Mouse (Mus musculus) heart, embryonic 11.5 days (tissue): ENCODE measurements around the gene Fcgrt. TPM values are rescaled to one million over a fixed set of nuclear protein-coding genes. Genes with fewer than 3 reads are reported as not detected.

ENCODE experiments used
- ATAC-seq: fragments of 200-750 bp; cut with Nextera tagmentation; replicated peaks from 2 replicates; pipeline ENCODE4 v1.8.0; 2017; ENCODE audit warnings: moderate library complexity; ENCODE audit not compliant: insufficient number of reproducible peaks, low FRiP score, low TSS enrichment
- H3K27ac ChIP-seq: fragments of 300-500 bp; sonication (generic); 2 replicates; pipeline ENCODE4 v1.5.1; 2014; ENCODE audit warnings: mild to moderate bottlenecking, low read depth, low read length
- H3K27me3 ChIP-seq: fragments of 300-500 bp; sonication (generic); 2 replicates; pipeline ENCODE4 v1.6.1; 2014; ENCODE audit warnings: mild to moderate bottlenecking, low read length, mixed read lengths; ENCODE audit not compliant: control insufficient read depth, insufficient read depth
- H3K36me3 ChIP-seq: fragments of 300-500 bp; sonication (generic); 2 replicates; pipeline ENCODE4 v1.6.1; 2014; ENCODE audit warnings: mild to moderate bottlenecking, low read length, moderate library complexity, mixed read lengths; ENCODE audit not compliant: control insufficient read depth, insufficient read depth
- H3K4me1 ChIP-seq: fragments of 300-500 bp; sonication (generic); 2 replicates; pipeline ENCODE4 v1.6.1; 2014; ENCODE audit warnings: low read length; ENCODE audit not compliant: control insufficient read depth, insufficient read depth
- H3K4me2 ChIP-seq: fragments of 300-500 bp; sonication (generic); 2 replicates; pipeline ENCODE4 v1.6.1; 2014; ENCODE audit warnings: mild to moderate bottlenecking, moderate library complexity
- H3K4me3 ChIP-seq: fragments of 300-500 bp; sonication (generic); 2 replicates; pipeline ENCODE4 v1.5.1; 2014; ENCODE audit warnings: low read depth, low read length
- H3K9ac ChIP-seq: fragments of 300-500 bp; sonication (generic); 2 replicates; pipeline ENCODE4 v1.6.1; 2014; ENCODE audit warnings: mild to moderate bottlenecking, low read depth, low read length, moderate library complexity
- H3K9me3 ChIP-seq: fragments of 300-500 bp; sonication (generic); replicated peaks from 2 replicates; pipeline ENCODE4 v1.6.1; 2016; ENCODE audit warnings: low read length; ENCODE audit not compliant: control insufficient read depth
- WGBS: fragments of 180-500 bp; shearing (Covaris S2); extraction: QIAGEN DNeasy Blood & Tissue Kit; methylation state at CpG from one replicate; pipeline ENCODE4 v1.1.7; 2014; ENCODE audit not compliant: insufficient replicate concordance; 5-methylcytosine and 5-hydroxymethylcytosine counted together
- microRNA counts: library from miRNA; unstranded; fragments of <30 nt; microRNA quantifications from one replicate; lab custom pipeline; 2015
- microRNA-seq: library from miRNA; unstranded; fragments of <30 nt; microRNA quantifications from one replicate; pipeline ENCODE4, GENCODE M21; 2016; ENCODE audit warnings: borderline number of aligned reads
- polyA plus RNA-seq: library from polyadenylated mRNA; unstranded; fragments of >200 nt; fragmentation: Nextera tagmentation; extraction: Ambion mirVana; gene quantifications from 2 replicates; pipeline ENCODE4 v1.2.1, GENCODE M21; 2014

The Fcgrt gene
- polyA plus RNA-seq, 1 experiment from 2014 or later: 15.1 TPM

DNA sequence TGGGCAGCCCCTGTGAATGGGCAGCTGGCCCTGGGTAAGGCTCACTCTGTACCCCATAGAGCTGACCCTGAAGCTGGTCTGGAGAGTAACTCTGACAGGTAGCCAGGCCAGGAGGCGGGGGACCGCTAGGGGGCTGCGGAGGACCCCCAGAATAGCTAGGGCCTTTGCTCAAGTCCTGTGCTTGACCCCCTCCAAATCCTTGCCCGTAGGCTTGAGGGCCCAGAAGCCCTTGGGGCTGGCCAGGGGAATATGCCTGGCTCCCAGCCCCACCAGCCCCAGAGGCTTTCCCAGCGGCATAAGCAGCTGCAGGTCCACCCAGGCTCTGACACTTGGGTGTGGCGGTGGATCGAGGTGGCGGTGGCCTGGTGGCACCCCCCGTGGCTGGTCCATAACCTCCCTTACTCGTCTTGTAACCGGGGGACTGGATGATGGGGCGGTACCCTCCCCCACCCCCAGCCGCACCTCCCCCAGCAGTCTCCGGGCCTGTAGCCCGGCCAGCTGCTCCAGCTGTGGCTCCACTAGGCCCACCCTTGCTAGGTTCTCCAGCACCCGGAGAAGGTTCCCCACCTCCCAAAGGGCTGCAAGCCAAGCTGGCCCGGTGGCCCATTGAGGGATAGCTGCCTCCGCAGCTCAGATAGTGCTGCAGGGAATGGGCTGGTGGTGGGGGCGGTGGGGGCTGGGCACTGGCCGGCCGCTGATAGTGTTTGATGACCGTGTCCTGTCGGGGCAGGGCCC lies 54.6 kb downstream of the Fcgrt start:
- Histone ChIP-seq H3K4me1 (peaks cover 5% of the 10 kb centered on the region; the same call in 1 of the 2 replicates), H3K27ac (no peak overlapping the region), H3K9ac (peak overlapping the region; percentile 22; the same call in 1 of the 2 replicates), H3K27me3 (no peaks in the 10 kb centered on the region), H3K9me3 (no peaks in the 10 kb centered on the region), H3K36me3 (peaks cover 55% of the 10 kb centered on the region), H3K4me2 (no peak overlapping the region), H3K4me3 (no peak overlapping the region)
- no peak for ATAC-seq
- 90% methylated on average over 23 of the region's 23 CpGs for WGBS

DNA sequence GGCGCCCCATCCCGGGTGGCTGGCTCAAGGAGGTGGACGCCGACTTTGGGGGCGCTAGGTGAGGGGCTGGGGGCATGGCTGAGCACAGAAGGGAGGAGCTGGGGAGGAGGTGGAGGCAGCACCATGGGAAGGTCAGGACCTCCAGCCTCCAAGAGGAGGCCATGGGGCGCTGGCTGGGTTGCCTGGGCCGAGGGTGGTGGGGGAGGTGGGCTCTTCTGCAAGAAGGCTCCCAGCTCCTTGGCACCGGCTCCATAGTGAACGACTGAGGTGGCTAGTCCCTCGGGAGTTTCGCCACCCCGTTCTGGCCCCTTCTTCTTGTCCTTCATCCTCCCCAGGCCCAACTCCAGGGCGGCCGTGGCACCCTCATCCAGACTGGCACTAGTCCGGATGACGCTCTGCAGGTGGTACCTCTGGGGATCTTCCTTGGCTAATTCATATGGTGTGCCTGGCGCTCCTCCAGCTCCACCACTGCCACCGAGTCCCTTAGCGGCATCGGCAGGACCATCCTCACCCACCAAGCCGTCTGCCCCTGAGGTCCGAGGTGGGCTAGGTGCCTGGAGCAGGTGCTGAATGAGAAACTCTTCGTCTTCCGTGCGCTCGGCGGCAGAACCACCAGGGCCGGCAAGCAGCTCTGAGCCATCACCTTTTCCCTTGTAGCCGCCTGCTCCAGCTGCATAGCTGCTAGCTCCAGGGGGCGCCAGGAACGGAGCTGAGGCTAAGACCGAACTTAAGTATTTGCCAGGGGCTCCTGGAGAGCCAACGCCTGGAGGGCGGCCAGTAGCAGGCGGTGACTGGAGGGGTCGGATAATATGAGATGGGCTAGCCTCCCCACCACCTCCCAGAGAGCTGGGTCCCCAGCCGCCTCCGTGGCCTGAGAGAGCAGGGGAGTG lies 55.4 kb downstream of the Fcgrt start:
- H3K4me2 ChIP-seq: no peak overlapping the region
- ATAC-seq: no peak
- WGBS: 92% methylated on average over 38 of the region's 38 CpGs
- no peaks in the 10 kb centered on the region for H3K27me3 ChIP-seq
- H3K36me3 ChIP-seq: peaks cover 61% of the 10 kb centered on the region
- no peaks in the 10 kb centered on the region for H3K9me3 ChIP-seq
- H3K9ac ChIP-seq: peak overlapping the region; percentile 22; the same call in 1 of the 2 replicates
- peaks cover 5% of the 10 kb centered on the region; the same call in 1 of the 2 replicates for H3K4me1 ChIP-seq
- H3K27ac ChIP-seq: no peak overlapping the region
- no peak overlapping the region for H3K4me3 ChIP-seq

GRCm38 (mm10) chr7:45047491-45047890 lies 56.2 kb downstream of the Fcgrt start:
- no peak for ATAC-seq
- Histone ChIP-seq H3K36me3 (peaks cover 67% of the 10 kb centered on the region), H3K4me2 (no peak overlapping the region), H3K4me1 (peaks cover 5% of the 10 kb centered on the region; the same call in 1 of the 2 replicates), H3K9me3 (no peaks in the 10 kb centered on the region), H3K9ac (no peak overlapping the region), H3K27ac (no peak overlapping the region), H3K27me3 (no peaks in the 10 kb centered on the region), H3K4me3 (no peak overlapping the region)
- WGBS: 93% methylated on average over 14 of the region's 14 CpGs

- peaks cover 73% of the 10 kb centered on the region for H3K36me3 ChIP-seq
- H3K27ac ChIP-seq: no peak overlapping the region
- WGBS: 93% methylated on average over 26 of the region's 26 CpGs
- no peaks in the 10 kb centered on the region for H3K9me3 ChIP-seq
- H3K27me3 ChIP-seq: no peaks in the 10 kb centered on the region
- peaks cover 5% of the 10 kb centered on the region; the same call in 1 of the 2 replicates for H3K4me1 ChIP-seq
- ATAC-seq: no peak
- no peak overlapping the region for H3K9ac ChIP-seq
- no peak overlapping the region for H3K4me3 ChIP-seq
- H3K4me2 ChIP-seq: no peak overlapping the region
Measured at GRCm38 (mm10) chr7:45046853-45047350, 56.7 kb downstream of the Fcgrt start.

- no peak overlapping the region for H3K4me2 ChIP-seq
- peaks cover 76% of the 10 kb centered on the region for H3K36me3 ChIP-seq
- no peak for ATAC-seq
- H3K27me3 ChIP-seq: no peaks in the 10 kb centered on the region
- no peaks in the 10 kb centered on the region for H3K9me3 ChIP-seq
- no peaks in the 10 kb centered on the region for H3K4me1 ChIP-seq
- H3K4me3 ChIP-seq: no peak overlapping the region
- H3K9ac ChIP-seq: no peak overlapping the region
- H3K27ac ChIP-seq: no peak overlapping the region
- WGBS: 96% methylated on average over 22 of the region's 22 CpGs
Measured at GRCm38 (mm10) chr7:45045741-45046140, 57.9 kb downstream of the Fcgrt start.

- 94% methylated on average over 13 of the region's 14 CpGs for WGBS
Measured at GRCm38 (mm10) chr7:45043307-45043706, 60.3 kb downstream of the Fcgrt start.

More at GRCm38 (mm10) chr7:45043307-45043706, 60.3 kb downstream of the Fcgrt start:
- Histone ChIP-seq H3K4me2 (no peak overlapping the region), H3K4me3 (no peak overlapping the region), H3K36me3 (peaks cover 77% of the 10 kb centered on the region), H3K27me3 (no peaks in the 10 kb centered on the region), H3K9ac (no peak overlapping the region), H3K4me1 (no peaks in the 10 kb centered on the region), H3K27ac (no peak overlapping the region), H3K9me3 (no peaks in the 10 kb centered on the region)
- no peak for ATAC-seq

MicroRNAs encoded within 50 kb of the gene (microRNA counts, 519-probe panel; counts per million panel counts)
- microRNA mmu-miR-150 (lab: Ali Mortazavi, UCI): 32.2 counts per million

Small RNA genes lying within 50 kb of the gene (microRNA-seq; reads per million reads assigned to microRNA genes)
- 16.1 reads per million, percentile 48 among the genes with 10 or more reads in this experiment for gene Mir150
- gene Mir5121: 112 reads per million, percentile 65 among the genes with 10 or more reads in this experiment

Other genes with a start within 250 kb of the Fcgrt start
- gene Pnkp, start 246.7 kb downstream of the Fcgrt start, polyA plus RNA-seq: 18.9 and 19.2 TPM in 2 replicates
- 205 and 218 TPM in 2 replicates for gene Ptov1, start 234.1 kb downstream of the Fcgrt start, polyA plus RNA-seq
- gene Med25, start 211.1 kb downstream of the Fcgrt start, polyA plus RNA-seq: 47.3 and 51.9 TPM in 2 replicates
- gene Fuz, start 207.8 kb downstream of the Fcgrt start, polyA plus RNA-seq: 12.2 and 12.8 TPM in 2 replicates
- gene Ap2a1, start 174.4 kb downstream of the Fcgrt start, polyA plus RNA-seq: 69.1 and 77.3 TPM in 2 replicates
- not detected in 2 replicates for gene Tsks, start 160.6 kb downstream of the Fcgrt start, polyA plus RNA-seq
- gene Cpt1c, start 129.0 kb downstream of the Fcgrt start, polyA plus RNA-seq: 10.0 and 10.5 TPM in 2 replicates
- gene Prmt1, start 117.3 kb downstream of the Fcgrt start, polyA plus RNA-seq: 179 and 194 TPM in 2 replicates
- 57.3 and 61.4 TPM in 2 replicates for gene Irf3, start 106.2 kb downstream of the Fcgrt start, polyA plus RNA-seq
- gene Bcl2l12, start 105.1 kb downstream of the Fcgrt start, polyA plus RNA-seq: 41.0 and 43.2 TPM in 2 replicates
- 37.9 and 42.5 TPM in 2 replicates for gene Scaf1, start 87.5 kb downstream of the Fcgrt start, polyA plus RNA-seq
- 74.4 and 76.1 TPM in 2 replicates for gene Rras, start 85.9 kb downstream of the Fcgrt start, polyA plus RNA-seq
- gene Prr12, start 51.0 kb downstream of the Fcgrt start, polyA plus RNA-seq: 7.9 and 12.1 TPM in 2 replicates
- 54.2 and 58.9 TPM in 2 replicates for gene Nosip, start 41.4 kb downstream of the Fcgrt start, polyA plus RNA-seq
- gene Prrg2, start 41.2 kb downstream of the Fcgrt start, polyA plus RNA-seq: 11.7 and 13.3 TPM in 2 replicates
- gene Rcn3, start 11.6 kb downstream of the Fcgrt start, polyA plus RNA-seq: 339 and 341 TPM in 2 replicates
- 1,168 and 1,305 TPM in 2 replicates for gene Rps11, start 20.6 kb upstream of the Fcgrt start, polyA plus RNA-seq
- gene Rpl13a, start 24.9 kb upstream of the Fcgrt start, polyA plus RNA-seq: 981 and 1,056 TPM in 2 replicates
- gene Gm45713, start 32.4 kb upstream of the Fcgrt start, polyA plus RNA-seq: 0.21 TPM in 2 replicates
- 1.6 and 2.5 TPM in 2 replicates for gene Flt3l, start 32.6 kb upstream of the Fcgrt start, polyA plus RNA-seq
- 99.1 and 99.6 TPM in 2 replicates for gene Pih1d1, start 50.5 kb upstream of the Fcgrt start, polyA plus RNA-seq
- 28.7 and 28.9 TPM in 2 replicates for gene Aldh16a1, start 50.7 kb upstream of the Fcgrt start, polyA plus RNA-seq
- 3.0 and 3.7 TPM in 2 replicates for gene Slc17a7, start 60.1 kb upstream of the Fcgrt start, polyA plus RNA-seq
- gene Gfy, start 75.7 kb upstream of the Fcgrt start, polyA plus RNA-seq: not detected in 2 replicates
- gene Pth2, start 77.1 kb upstream of the Fcgrt start, polyA plus RNA-seq: 0.68 TPM in 1 of 2 replicates, not detected in the other
- gene Ccdc155, start 101.0 kb upstream of the Fcgrt start, polyA plus RNA-seq: 0.39 and 0.70 TPM in 2 replicates
- 1.9 and 2.4 TPM in 2 replicates for gene Dkkl1, start 108.3 kb upstream of the Fcgrt start, polyA plus RNA-seq
- gene Tead2, start 111.9 kb upstream of the Fcgrt start, polyA plus RNA-seq: 129 and 131 TPM in 2 replicates
- 2.1 and 2.2 TPM in 2 replicates for gene Cd37, start 135.3 kb upstream of the Fcgrt start, polyA plus RNA-seq
- gene Slc6a16, start 137.2 kb upstream of the Fcgrt start, polyA plus RNA-seq: 0.32 and 0.47 TPM in 2 replicates
- not detected in 2 replicates for gene Slc6a21, start 173.7 kb upstream of the Fcgrt start, polyA plus RNA-seq
- gene Trpm4, start 229.9 kb upstream of the Fcgrt start, polyA plus RNA-seq: 7.0 and 9.8 TPM in 2 replicates
- gene Hrc, start 231.4 kb upstream of the Fcgrt start, polyA plus RNA-seq: 24.3 and 30.1 TPM in 2 replicates